Mouse (Mus musculus) MEL (cell line): Measurements from ENCODE around the gene Dmkn. TPM values are rescaled to one million over a fixed set of nuclear protein-coding genes. Genes with fewer than 3 reads are reported as not detected.

Experiments used
- DNase-seq: peaks from one replicate; pipeline ENCODE4 v3.0.0; 2011; ENCODE audit warnings: low read depth, low spot score
- H3K27ac ChIP-seq: 2 replicates; pipeline ENCODE4 v1.5.1; 2012; ENCODE audit warnings: low read depth, mild to moderate bottlenecking, control low read depth, low read length, moderate library complexity; ENCODE audit not compliant: control insufficient read depth
- H3K27me3 ChIP-seq, 2 experiments: fragments of 150-350 bp in 1 of 2; sonication (generic) in 1 of 2; 2 replicates each; pipeline ENCODE4 v1.6.1; 2012; ENCODE audit warnings: low read length in 2 of 2, mild to moderate bottlenecking in 2 of 2, improper control_type of control experiment in 1 of 2, moderate library complexity in 1 of 2; ENCODE audit not compliant: insufficient read depth in 2 of 2, control insufficient read depth in 1 of 2
- H3K36me3 ChIP-seq, 2 experiments: 2 replicates each; pipeline ENCODE4 v1.6.1; 2012 to 2014; ENCODE audit warnings: low read length in 2 of 2, improper control_type of control experiment in 1 of 2, inconsistent platforms in 1 of 2, mild to moderate bottlenecking in 1 of 2; ENCODE audit not compliant: insufficient read depth in 2 of 2, control insufficient read depth in 1 of 2
- H3K4me1 ChIP-seq, 2 experiments: fragments of 150-350 bp in 1 of 2; sonication (generic) in 1 of 2; 2 replicates each; pipeline ENCODE4 v1.6.1; 2012; ENCODE audit warnings: low read length in 2 of 2, improper control_type of control experiment in 1 of 2, mild to moderate bottlenecking in 1 of 2; ENCODE audit not compliant: insufficient read depth in 2 of 2, control insufficient read depth in 1 of 2
- H3K4me3 ChIP-seq, 2 experiments: fragments of 150-350 bp in 1 of 2; sonication (generic) in 1 of 2; 2 replicates each; pipeline ENCODE4 v1.5.1; 2012; ENCODE audit warnings: low read depth in 2 of 2, low read length in 2 of 2, mild to moderate bottlenecking in 2 of 2, moderate library complexity in 2 of 2, control low read depth in 1 of 2, improper control_type of control experiment in 1 of 2; ENCODE audit not compliant: control insufficient read depth in 1 of 2, insufficient read depth in 1 of 2
- H3K79me2 ChIP-seq: 2 replicates; pipeline ENCODE4 v1.6.1; 2012; ENCODE audit warnings: mild to moderate bottlenecking, low read length, moderate library complexity; ENCODE audit not compliant: control insufficient read depth, poor library complexity, insufficient read depth
- H3K9ac ChIP-seq: 2 replicates; pipeline ENCODE4 v1.6.1; 2012; ENCODE audit warnings: low read depth, mild to moderate bottlenecking, control low read depth, low read length, moderate library complexity; ENCODE audit not compliant: control insufficient read depth, poor library complexity, severe bottlenecking
- H3K9me3 ChIP-seq: fragments of 150-350 bp; sonication (generic); replicated peaks from 2 replicates; pipeline ENCODE4 v1.6.1; 2012; ENCODE audit warnings: mild to moderate bottlenecking, low read length, improper control_type of control experiment, moderate library complexity; ENCODE audit not compliant: insufficient read depth
- BHLHE40 ChIP-seq: IDR thresholded peaks from 2 replicates; pipeline ENCODE4 v1.6.1; 2012; ENCODE audit warnings: low read depth, mild to moderate bottlenecking, inconsistent platforms, low read length, improper control_type of control experiment, borderline replicate concordance
- CHD1 ChIP-seq: IDR thresholded peaks from 2 replicates; pipeline ENCODE4 v1.6.1; 2012; ENCODE audit warnings: low read depth, mild to moderate bottlenecking, inconsistent platforms, low read length, improper control_type of control experiment
- CTCF ChIP-seq, 3 experiments: IDR thresholded peaks in 2 of 3; conservative IDR thresholded peaks in 1 of 3; 2 replicates each; pipeline ENCODE4 v1.5.1; 2011 to 2012; ENCODE audit warnings: low read length in 3 of 3, low read depth in 2 of 3, mild to moderate bottlenecking in 2 of 3, improper control_type of control experiment in 1 of 3, inconsistent platforms in 1 of 3, mixed read lengths in 1 of 3, moderate library complexity in 1 of 3; ENCODE audit not compliant: control insufficient read depth in 1 of 3, insufficient read depth in 1 of 3, poor library complexity in 1 of 3, severe bottlenecking in 1 of 3
- EP300 ChIP-seq, 2 experiments: IDR thresholded peaks; 2 replicates each; pipeline ENCODE4 v1.6.1; 2011; ENCODE audit warnings: improper control_type of control experiment in 2 of 2, low read length in 2 of 2, low read depth in 1 of 2, mild to moderate bottlenecking in 1 of 2
- GATA1 ChIP-seq: IDR thresholded peaks from 2 replicates; pipeline ENCODE4 v1.6.1; 2011; ENCODE audit warnings: low read depth, low read length, improper control_type of control experiment
- HCFC1 ChIP-seq: IDR thresholded peaks from 2 replicates; pipeline ENCODE4 v1.6.1; 2012; ENCODE audit warnings: low read depth, mild to moderate bottlenecking, inconsistent platforms, low read length, improper control_type of control experiment, moderate library complexity
- KAT2A ChIP-seq: conservative IDR thresholded peaks from 2 replicates; pipeline ENCODE4 v1.6.1; 2012; ENCODE audit warnings: low read depth, low read length, improper control_type of control experiment, inconsistent platforms
- MAX ChIP-seq: IDR thresholded peaks from 2 replicates; pipeline ENCODE4 v1.6.1; 2011; ENCODE audit warnings: low read length, improper control_type of control experiment
- MAZ ChIP-seq: IDR thresholded peaks from 2 replicates; pipeline ENCODE4 v1.6.1; 2012; ENCODE audit warnings: low read depth, mild to moderate bottlenecking, inconsistent platforms, low read length, improper control_type of control experiment
- MEF2A ChIP-seq: IDR thresholded peaks from 2 replicates; pipeline ENCODE4 v1.6.1; 2014; ENCODE audit warnings: low read depth, mild to moderate bottlenecking, inconsistent platforms, low read length, improper control_type of control experiment; ENCODE audit not compliant: poor library complexity, insufficient replicate concordance, severe bottlenecking; ENCODE audit errors: extremely low read depth
- MXI1 ChIP-seq: IDR thresholded peaks from 2 replicates; pipeline ENCODE4 v1.6.1; 2011; ENCODE audit warnings: mild to moderate bottlenecking, low read depth, low read length, improper control_type of control experiment
- MYB ChIP-seq: IDR thresholded peaks from 2 replicates; pipeline ENCODE4 v1.6.1; 2011; ENCODE audit warnings: mild to moderate bottlenecking, low read depth, low read length, improper control_type of control experiment
- NRF1 ChIP-seq: IDR thresholded peaks from 2 replicates; pipeline ENCODE4 v1.6.1; 2014; ENCODE audit warnings: low read depth, mild to moderate bottlenecking, inconsistent platforms, low read length, improper control_type of control experiment, moderate library complexity; ENCODE audit not compliant: poor library complexity, insufficient read depth, severe bottlenecking
- POLR2A ChIP-seq, 2 experiments: IDR thresholded peaks; 2 replicates each; pipeline ENCODE4 v1.6.1; 2011 to 2012; ENCODE audit warnings: low read length in 2 of 2, mild to moderate bottlenecking in 2 of 2, control low read depth in 1 of 2, improper control_type of control experiment in 1 of 2, low read depth in 1 of 2, moderate library complexity in 1 of 2; ENCODE audit not compliant: control insufficient read depth in 1 of 2, insufficient read depth in 1 of 2, poor library complexity in 1 of 2
- POLR2AphosphoS2 ChIP-seq: IDR thresholded peaks from 2 replicates; pipeline ENCODE4 v1.6.1; 2011; ENCODE audit warnings: low read length, improper control_type of control experiment
- SMC3 ChIP-seq: IDR thresholded peaks from 2 replicates; pipeline ENCODE4 v1.6.1; 2011; ENCODE audit warnings: low read depth, low read length, improper control_type of control experiment
- TAL1 ChIP-seq: IDR thresholded peaks from 2 replicates; pipeline ENCODE4 v1.6.1; 2012; ENCODE audit warnings: mild to moderate bottlenecking, inconsistent platforms, low read length, moderate library complexity, mixed read lengths
- TBP ChIP-seq: IDR thresholded peaks from 2 replicates; pipeline ENCODE4 v1.8.0; 2011; ENCODE audit warnings: low read depth, low read length, improper control_type of control experiment
- TCF12 ChIP-seq: IDR thresholded peaks from 2 replicates; pipeline ENCODE4 v1.6.1; 2014; ENCODE audit warnings: low read depth, mild to moderate bottlenecking, inconsistent platforms, low read length, improper control_type of control experiment, moderate library complexity
- USF2 ChIP-seq, 2 experiments: IDR thresholded peaks; 2 replicates each; pipeline ENCODE4 v1.6.1; 2011 to 2012; ENCODE audit warnings: improper control_type of control experiment in 2 of 2, low read length in 2 of 2, borderline replicate concordance in 1 of 2, inconsistent platforms in 1 of 2, low read depth in 1 of 2, mild to moderate bottlenecking in 1 of 2; ENCODE audit not compliant: insufficient read depth in 1 of 2
- ZKSCAN1 ChIP-seq: IDR thresholded peaks from 2 replicates; pipeline ENCODE4 v1.6.1; 2012; ENCODE audit warnings: low read depth, mild to moderate bottlenecking, inconsistent platforms, low read length, improper control_type of control experiment, moderate library complexity
- ZMIZ1 ChIP-seq: IDR thresholded peaks from 2 replicates; pipeline ENCODE4 v1.6.1; 2012; ENCODE audit warnings: low read depth, mild to moderate bottlenecking, inconsistent platforms, low read length, improper control_type of control experiment, moderate library complexity
- polyA plus RNA-seq, 2 experiments: library from polyadenylated mRNA; stranded (reverse) in 1 of 2; unstranded in 1 of 2; fragments of >175 nt in 1 of 2; fragments of >200 nt in 1 of 2; gene quantifications; 2 replicates each; pipeline versions ENCODE4 v1.2.1 to v1.2.4; 2012; ENCODE audit warnings: low replicate concordance in 2 of 2, low read depth in 1 of 2; ENCODE audit not compliant: insufficient read length in 2 of 2, insufficient read depth in 1 of 2, missing spikeins in 1 of 2
- total RNA-seq: library from RNA; depleted of rRNA; stranded (reverse); fragments of 300-350 nt; gene quantifications from 2 replicates; pipeline ENCODE4 v1.2.3, GENCODE M21; 2012

Gene Dmkn
- total and polyA plus RNA-seq, 3 experiments = not detected

- no peak for TF ChIP-seq CHD1
- no peak for TF ChIP-seq MXI1
- no peak for TF ChIP-seq USF2 (IDR thresholded peaks at IDR 0.05; ENCODE audit: borderline replicate concordance in 1 of 2, insufficient read depth in 1 of 2, low read depth in 1 of 2, low read length in 2 of 2)
- 0 out of 2 replicates have a peak, but pooled peaks have one; percentile 8 for TF ChIP-seq BHLHE40
- no peak for TF ChIP-seq POLR2AphosphoS2
- TF ChIP-seq MEF2A = no peak
These were observed 43.9 kb upstream of the Dmkn start (continued) for GRCm38 (mm10) chr7:30719669-30720068.

DNA sequence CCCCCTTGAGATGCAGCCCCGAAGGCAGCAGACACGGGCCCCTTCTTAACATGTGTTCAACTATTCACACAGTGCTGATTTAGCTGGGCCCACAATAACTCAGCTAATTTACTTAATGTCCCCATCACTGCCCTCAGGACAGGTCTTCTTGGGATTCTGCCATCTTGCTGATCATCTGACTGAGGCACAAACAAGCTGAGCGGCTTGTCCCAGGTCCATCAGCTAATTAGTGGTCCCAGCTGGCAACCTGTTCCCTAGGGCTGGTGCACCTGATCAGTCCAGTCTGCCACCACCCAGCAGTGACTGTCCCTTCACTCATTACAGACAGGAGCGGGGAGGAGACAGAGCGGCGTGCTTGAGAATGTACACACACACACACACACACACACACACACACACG lies 42.3 kb upstream of the Dmkn start:
- no peak for TF ChIP-seq MAX
- no peak for TF ChIP-seq BHLHE40
- TF ChIP-seq MYB = no peak
- no peak for TF ChIP-seq SMC3
- TF ChIP-seq EP300 (IDR thresholded peaks at IDR 0.05; ENCODE audit: low read depth in 1 of 2, low read length in 2 of 2) = no peak
- no peak for TF ChIP-seq POLR2A (IDR thresholded peaks at IDR 0.05; ENCODE audit: control insufficient read depth in 1 of 2, insufficient read depth in 1 of 2, low read depth in 1 of 2, low read length in 2 of 2, poor library complexity in 1 of 2)
- TF ChIP-seq CHD1 = no peak
- TF ChIP-seq NRF1 = no peak
- TF ChIP-seq USF2 (IDR thresholded peaks at IDR 0.05; ENCODE audit: borderline replicate concordance in 1 of 2, insufficient read depth in 1 of 2, low read depth in 1 of 2, low read length in 2 of 2) = no peak
- no peak for TF ChIP-seq MEF2A
- no peak for TF ChIP-seq ZMIZ1
- no peak for TF ChIP-seq KAT2A
- no peak for TF ChIP-seq CTCF (IDR thresholded peaks at IDR 0.05 in 2 of 3, conservative IDR thresholded peaks at IDR 0.05 in 1 of 3; ENCODE audit: control insufficient read depth in 1 of 3, insufficient read depth in 1 of 3, low read depth in 2 of 3, low read length in 3 of 3, poor library complexity in 1 of 3, severe bottlenecking in 1 of 3)
- H3K27me3 ChIP-seq = no peaks in the 10 kb centered on the region
- no peaks in the 10 kb centered on the region for H3K9me3 ChIP-seq
- H3K36me3 ChIP-seq = no peaks in the 10 kb centered on the region
- no peaks in the 10 kb centered on the region for H3K79me2 ChIP-seq
- no peak overlapping the region for H3K9ac ChIP-seq
- DNase-seq = no peak
- no peak overlapping the region for H3K27ac ChIP-seq
- peaks cover 6 to 13% of the 10 kb centered on the region in 2 experiments for H3K4me1 ChIP-seq
- H3K4me3 ChIP-seq = no peak overlapping the region

DNA sequence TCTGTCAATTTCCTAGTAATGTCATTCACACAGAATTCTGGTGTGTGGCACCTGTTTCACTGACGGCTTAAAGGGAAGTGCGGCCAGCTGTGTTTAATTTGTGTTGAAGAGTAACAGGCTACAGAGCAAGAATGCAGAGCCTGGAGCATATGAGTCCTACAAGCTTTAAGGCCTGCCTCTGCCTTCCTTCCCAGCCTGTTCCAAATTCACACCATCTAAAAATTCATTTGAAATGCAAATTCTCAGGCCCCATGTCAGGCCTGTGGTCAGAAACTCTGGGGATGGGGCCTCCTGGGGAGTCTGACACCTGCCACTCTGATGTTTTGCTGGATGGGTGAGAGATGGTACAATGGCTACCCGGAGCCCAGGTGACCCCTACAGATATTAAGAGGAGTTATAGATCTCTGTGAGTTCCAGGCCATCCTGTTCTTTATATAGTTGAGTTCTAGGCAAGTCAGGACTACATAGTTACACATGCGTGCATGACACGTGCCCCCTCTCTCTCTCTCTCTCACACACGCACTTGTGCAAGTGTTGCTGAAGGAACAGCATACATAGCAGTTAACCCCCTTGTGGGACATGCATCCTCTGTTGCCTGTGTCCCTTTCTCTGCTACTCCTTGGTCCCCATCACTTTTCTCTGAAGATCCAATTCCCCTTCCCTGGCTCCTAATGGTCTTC lies 40.1 kb upstream of the Dmkn start:
- TF ChIP-seq MAX = no peak
- no peak for TF ChIP-seq GATA1
- TF ChIP-seq TAL1 = no peak
- TF ChIP-seq CTCF (IDR thresholded peaks at IDR 0.05 in 2 of 3, conservative IDR thresholded peaks at IDR 0.05 in 1 of 3; ENCODE audit: control insufficient read depth in 1 of 3, insufficient read depth in 1 of 3, low read depth in 2 of 3, low read length in 3 of 3, poor library complexity in 1 of 3, severe bottlenecking in 1 of 3) = no peak
- no peak for TF ChIP-seq TBP
- TF ChIP-seq MEF2A = no peak
- no peak for TF ChIP-seq MAZ
- TF ChIP-seq TCF12 = no peak
- no peak for TF ChIP-seq ZKSCAN1
- TF ChIP-seq EP300 (IDR thresholded peaks at IDR 0.05; ENCODE audit: low read depth in 1 of 2, low read length in 2 of 2) = no peak
- no peak for TF ChIP-seq HCFC1
- TF ChIP-seq, all 39 proteins: peak for 0
- DNase-seq = no peak
- peaks cover 6% of the 10 kb centered on the region; the same call in 1 of the 2 replicates for H3K79me2 ChIP-seq
- no peaks in the 10 kb centered on the region for H3K27me3 ChIP-seq
- H3K9ac ChIP-seq = no peak overlapping the region
- no peaks in the 10 kb centered on the region for H3K9me3 ChIP-seq
- H3K36me3 ChIP-seq = peaks cover 0 to 2% of the 10 kb centered on the region in 2 experiments; a peak in 2 of 4 replicates
- H3K4me3 ChIP-seq = no peak overlapping the region
- peaks cover 6 to 7% of the 10 kb centered on the region in 2 experiments for H3K4me1 ChIP-seq
- H3K27ac ChIP-seq = no peak overlapping the region
